In the genomic region with DNA sequence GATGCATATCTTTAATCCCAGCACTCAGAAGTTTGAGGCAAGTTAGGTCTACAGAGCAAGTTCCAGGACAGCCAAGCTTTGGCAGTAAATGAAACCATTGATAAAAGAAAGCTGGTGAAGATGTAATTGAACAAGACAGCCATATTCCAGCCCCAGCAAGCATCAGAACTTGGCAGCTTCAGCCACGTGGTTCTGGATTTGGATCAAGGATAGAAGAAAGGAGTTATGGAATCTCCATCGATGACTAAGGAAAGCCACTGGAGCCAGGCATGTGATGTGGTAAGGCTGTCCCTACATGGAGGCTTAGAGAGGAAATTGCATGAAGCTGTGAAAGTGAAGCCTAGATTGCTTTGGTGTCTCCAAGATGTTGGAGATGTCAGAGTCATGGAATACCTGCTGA, we compare ENCODE assay signal across 27 mouse cellular contexts. TPM values are rescaled to one million over a fixed set of nuclear protein-coding genes. Genes with fewer than 3 reads are reported as not detected.
"Had no signal": no experiment of that assay in that cellular context is flagged by ENCODE, and none has a peak within 500 bp of the region (broad histone marks: within the 10 kb centered on the region; RNA-seq: fewer than 3 reads in every experiment).

No protein-coding gene starts in this region.

- H3K27me3 ChIP-seq: liver, embryonic 13.5 days; liver, embryonic 15.5 days; lung, embryonic 15.5 days; midbrain, embryonic 13.5 days; neural tube, embryonic 13.5 days; neural tube, embryonic 15.5 days; stomach, embryonic 15.5 days had no signal

- H3K4me2 ChIP-seq: liver, embryonic 13.5 days; liver, embryonic 15.5 days; lung, embryonic 15.5 days; midbrain, embryonic 11.5 days; midbrain, embryonic 13.5 days; neural tube, embryonic 13.5 days; neural tube, embryonic 15.5 days; stomach, embryonic 15.5 days had no signal

- H3K4me3 ChIP-seq: liver, embryonic 13.5 days; liver, embryonic 15.5 days; lung, embryonic 15.5 days; megakaryocyte, embryonic 14.5 days; midbrain, embryonic 13.5 days; neural tube, embryonic 13.5 days; neural tube, embryonic 15.5 days; stomach, embryonic 15.5 days had no signal

- ATAC-seq: liver, postnatal 0 days; lung, postnatal 0 days; midbrain, embryonic 13.5 days; midbrain, embryonic 16.5 days had no signal

- DNase-seq: liver, embryonic 13.5 days; liver, postnatal 0 days; lung, adult 2 months; lung, postnatal 14 days; lung, postnatal 36 days; retina, postnatal 1 day; right cerebral cortex, adult 18-20 months; right cerebral cortex, postnatal 14 days; thymus, adult 2 months; thymus, postnatal 14 days; thymus, postnatal 36 days had no signal

- H3K36me3 ChIP-seq: liver, embryonic 13.5 days; liver, embryonic 15.5 days; lung, embryonic 15.5 days; midbrain, embryonic 13.5 days; neural tube, embryonic 13.5 days; neural tube, embryonic 15.5 days; stomach, embryonic 15.5 days had no signal

RNA-seq across cellular contexts. Expression of a gene that starts 35.7 kb away (rescaled TPM):
- total RNA-seq: megakaryocyte progenitor cell, adult 5-6 weeks had no signal
- polyA plus RNA-seq: liver, embryonic 13.5 days; liver, embryonic 15.5 days; liver, postnatal 0 days; lung, adult 2 months; lung, embryonic 15.5 days; lung, postnatal 0 days; macrophage; midbrain, embryonic 11.5 days; midbrain, embryonic 13.5 days; midbrain, embryonic 16.5 days; neural tube, embryonic 11.5 days; neural tube, embryonic 13.5 days; neural tube, embryonic 15.5 days; spleen, adult 2 months; stomach, embryonic 15.5 days; stomach, postnatal 0 days; thymus, adult 2 months; urinary bladder, adult 2 months had no signal
